In the genomic region with DNA sequence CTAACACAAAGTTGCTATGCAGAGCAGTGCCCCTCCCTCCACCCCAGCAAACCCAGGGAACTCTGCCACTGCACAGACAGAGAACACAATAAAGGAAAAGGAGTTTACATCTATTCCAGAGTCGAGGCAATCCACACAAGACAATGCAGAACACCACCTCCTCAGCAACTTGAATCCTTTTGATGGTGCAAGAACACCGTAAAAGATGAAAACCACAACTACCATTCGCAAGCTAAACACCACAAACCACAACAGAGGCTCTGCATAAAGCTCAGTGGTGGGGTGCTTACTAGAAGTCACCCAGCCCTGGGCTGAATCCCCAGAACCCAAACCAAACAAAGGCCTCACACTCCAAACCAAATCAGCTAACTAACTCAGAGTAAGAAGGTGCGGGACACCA, we compare ENCODE assay signal across 14 mouse cellular contexts.
DNase-seq lines count a peak whose midpoint lies in the region; ATAC-seq and TF ChIP-seq lines count a peak whose summit lies in the region.
"Had no signal": no experiment of that assay in that cellular context is flagged by ENCODE, and none has a peak within 500 bp of the region (broad histone marks: within the 10 kb centered on the region; RNA-seq: fewer than 3 reads in every experiment).

No protein-coding gene starts in this region.

- peaks cover 66% of the 10 kb centered on the region for H3K4me1 ChIP-seq in heart, embryonic 12.5 days (replicated peaks)
- peaks cover 44% of the 10 kb centered on the region for H3K4me1 ChIP-seq in kidney, postnatal 0 days (replicated peaks; ENCODE audit: insufficient read depth, low read length)
- H3K4me1 ChIP-seq in ES-Bruce4 (ENCODE audit: control insufficient read depth, insufficient read depth, low read length), result peaks cover 4% of the 10 kb centered on the region
- H3K4me1 ChIP-seq in limb, embryonic 15.5 days, result peaks cover 32% of the 10 kb centered on the region

- no peak overlapping the region for H3K4me3 ChIP-seq in heart, embryonic 12.5 days
- H3K4me3 ChIP-seq in kidney, postnatal 0 days (replicated peaks; ENCODE audit: low read depth, low read length), result no peak overlapping the region
- no peak overlapping the region for H3K4me3 ChIP-seq in ES-Bruce4 (ENCODE audit: low read depth, low read length)
- no peak overlapping the region for H3K4me3 ChIP-seq in limb, embryonic 15.5 days
- H3K4me3 ChIP-seq: hindbrain, embryonic 15.5 days; neural tube, embryonic 15.5 days had no signal

- ATAC-seq in heart, embryonic 12.5 days (ENCODE audit: insufficient number of reproducible peaks, low FRiP score), result no peak
- no peak for ATAC-seq in kidney, postnatal 0 days (replicated peaks; ENCODE audit: low FRiP score, low read depth)
- no peak for ATAC-seq in limb, embryonic 15.5 days (ENCODE audit: insufficient number of reproducible peaks, low FRiP score, low TSS enrichment, low read depth)
- ATAC-seq: midbrain, embryonic 16.5 days had no signal

- peak overlapping the region; percentile 61; the same call in 1 of the 2 replicates for H3K4me2 ChIP-seq in heart, embryonic 12.5 days
- H3K4me2 ChIP-seq in kidney, postnatal 0 days (ENCODE audit: low read length), result no peak overlapping the region
- no peak overlapping the region for H3K4me2 ChIP-seq in limb, embryonic 15.5 days

- no peak for TF ChIP-seq EP300 in ES-Bruce4 (IDR thresholded peaks at IDR 0.05; ENCODE audit: insufficient read depth, low read depth, low read length)

- no peaks in the 10 kb centered on the region for H3K9me3 ChIP-seq in heart, embryonic 12.5 days (replicated peaks)
- H3K9me3 ChIP-seq in kidney, postnatal 0 days (replicated peaks; ENCODE audit: low read length), result no peaks in the 10 kb centered on the region
- no peaks in the 10 kb centered on the region for H3K9me3 ChIP-seq in ES-Bruce4 (replicated peaks; ENCODE audit: control insufficient read depth, insufficient read depth, low read length, poor library complexity, severe bottlenecking)
- H3K9me3 ChIP-seq in limb, embryonic 15.5 days, result no peaks in the 10 kb centered on the region
- H3K9me3 ChIP-seq: hindbrain, embryonic 15.5 days; neural tube, embryonic 15.5 days had no signal

- intact Hi-C loops in heart, postnatal 25 days (cut with DNase I), result loop anchor here (5.0 kb wide), 1 partner anchor 37 kb away; no protein-coding TSS in a partner anchor

- no peaks in the 10 kb centered on the region for H3K27me3 ChIP-seq in heart, embryonic 12.5 days (replicated peaks)
- no peaks in the 10 kb centered on the region for H3K27me3 ChIP-seq in kidney, postnatal 0 days (ENCODE audit: insufficient read depth, low read length)
- no peaks in the 10 kb centered on the region for H3K27me3 ChIP-seq in ES-Bruce4 (ENCODE audit: control insufficient read depth, insufficient read depth, low read length, poor library complexity, severe bottlenecking)
- no peaks in the 10 kb centered on the region for H3K27me3 ChIP-seq in limb, embryonic 15.5 days
- H3K27me3 ChIP-seq: CH12.LX; hindbrain, embryonic 15.5 days; neural tube, embryonic 15.5 days had no signal

- no peaks in the 10 kb centered on the region for H3K36me3 ChIP-seq in heart, embryonic 12.5 days
- H3K36me3 ChIP-seq in kidney, postnatal 0 days (ENCODE audit: insufficient read depth, low read length), result no peaks in the 10 kb centered on the region
- H3K36me3 ChIP-seq in ES-Bruce4 (ENCODE audit: control insufficient read depth, insufficient read depth, low read length, poor library complexity, severe bottlenecking), result no peaks in the 10 kb centered on the region
- H3K36me3 ChIP-seq in limb, embryonic 15.5 days, result no peaks in the 10 kb centered on the region
- H3K36me3 ChIP-seq: hindbrain, embryonic 15.5 days; neural tube, embryonic 15.5 days had no signal

- peak overlapping the region; percentile 7; the same call in 1 of the 2 replicates for H3K9ac ChIP-seq in heart, embryonic 12.5 days
- H3K9ac ChIP-seq in kidney, postnatal 0 days (ENCODE audit: low read depth, low read length), result no peak overlapping the region
- no peak overlapping the region for H3K9ac ChIP-seq in ES-Bruce4 (ENCODE audit: low read depth, poor library complexity, severe bottlenecking)
- no peak overlapping the region for H3K9ac ChIP-seq in limb, embryonic 15.5 days
- H3K9ac ChIP-seq: hindbrain, embryonic 15.5 days; neural tube, embryonic 15.5 days had no signal

- 77% methylated on average over 4 of the region's 4 CpGs for WGBS in heart, embryonic 12.5 days
- WGBS in kidney, postnatal 0 days, result 79% methylated on average over 4 of the region's 4 CpGs
- WGBS in limb, embryonic 15.5 days, result 58% methylated on average over 4 of the region's 4 CpGs

- peak overlapping the region; percentile 80 for H3K27ac ChIP-seq in heart, embryonic 12.5 days (ENCODE audit: poor library complexity, severe bottlenecking)
- 0 out of 2 replicates have a peak overlapping the region, but pooled peaks have one; percentile 25 for H3K27ac ChIP-seq in kidney, postnatal 0 days
- peak overlapping the region; percentile 84; the same call in 1 of the 2 replicates for H3K27ac ChIP-seq in ES-Bruce4 (ENCODE audit: insufficient read depth, low read length)
- H3K27ac ChIP-seq in limb, embryonic 15.5 days, result 0 out of 2 replicates have a peak overlapping the region, but pooled peaks have one; percentile 63
- H3K27ac ChIP-seq: hindbrain, embryonic 15.5 days; layer of hippocampus, adult 2 months; neural tube, embryonic 15.5 days had no signal

- DNase-seq in heart, postnatal 25 days (ENCODE audit: low spot score), result no peak
- no peak for DNase-seq in kidney, postnatal 0 days (ENCODE audit: low spot score)
- no peak for DNase-seq in kidney, adult 18-20 months
- DNase-seq in adrenal gland, adult (ENCODE audit: inconsistent age in 2 of 2, low spot score in 1 of 2), result no peak
- DNase-seq in spleen, postnatal 36 days (ENCODE audit: low spot score in 2 of 2), result no peak
- DNase-seq: right cerebral cortex, postnatal 4 days had no signal

- TF ChIP-seq CTCF in kidney, postnatal 0 days (IDR thresholded peaks at IDR 0.05; ENCODE audit: low read depth), result no peak
- no peak for TF ChIP-seq CTCF in ES-Bruce4 (IDR thresholded peaks at IDR 0.05; ENCODE audit: low read depth, low read length)

- TF ChIP-seq POLR2A in ES-Bruce4 (IDR thresholded peaks at IDR 0.05; ENCODE audit: insufficient read depth, low read length), result no peak

Comparison
In these comparisons a context has a peak if more than half of its experiments do, and no peak if none do; other contexts are left out.
1. H3K27ac ChIP-seq: peak in every context shown above with its lines; median percentile 84 in ES-Bruce4; 80 in heart, embryonic 12.5 days; 63 in limb, embryonic 15.5 days; 25 in kidney, postnatal 0 days.